Mouse (Mus musculus): ENCODE measurements at regions not wholly inside any gene's neighbourhood (a gene's known extent, or its start where the extent isn't known, plus 50 kb on each side); places are given as distances from the start of the nearest gene placed in this dataset.
A peak's percentile ranks its signal among the peaks of the same experiment; 100 is the strongest.
"Not testable (repeated sequence)": the region's sequence is repeated elsewhere in the genome, so short reads cannot be mapped to it uniquely, and the experiment has no call there.

- ATAC-seq (ENCODE audit: low TSS enrichment): peak; percentile 98
These were observed 475.1 kb downstream of the Tbl1xr1 start for GRCm38 (mm10) chr3:22551516-22551915.

DNA sequence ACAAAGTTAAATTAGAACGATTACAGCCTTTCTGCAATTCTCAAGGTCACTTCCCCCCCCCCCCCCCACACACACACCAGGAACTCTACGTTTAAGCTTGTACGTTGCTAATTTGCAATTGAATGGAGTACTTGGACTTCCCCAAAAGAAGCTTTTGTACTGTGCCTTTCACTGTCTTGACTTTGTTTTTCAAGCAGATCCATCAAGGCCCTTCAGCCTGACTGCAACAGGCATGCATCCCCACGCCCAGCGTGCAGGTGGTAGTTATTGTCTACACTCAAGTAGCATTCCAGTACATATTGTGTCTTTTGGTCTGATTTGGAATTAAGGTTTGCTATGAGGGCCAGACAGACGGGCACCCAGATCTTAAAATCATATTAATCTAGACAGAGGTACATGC lies 483.1 kb downstream of the Tbl1xr1 start:
- no peak for ATAC-seq (ENCODE audit: low TSS enrichment)

- not testable (repeated sequence) for ATAC-seq (ENCODE audit: low TSS enrichment)
These were observed 484.2 kb downstream of the Tbl1xr1 start for GRCm38 (mm10) chr3:22560476-22561170.

Data from frontal cortex, adult (tissue).